Mouse (Mus musculus) forebrain, embryonic 14.5 days (tissue): ENCODE data around the gene Syne2. TPM values are rescaled to one million over a fixed set of nuclear protein-coding genes. Genes with fewer than 3 reads are reported as not detected.

Source experiments
- ATAC-seq: fragments of 200-750 bp; cut with Nextera tagmentation; 2 replicates; pipeline ENCODE4 v1.8.0; 2017; ENCODE audit warnings: mild to moderate bottlenecking, moderate library complexity
- DNase-seq: peaks from one replicate; pipeline ENCODE4 v3.0.0-alpha.2; 2015; ENCODE audit warnings: low spot score
- H3K27ac ChIP-seq: fragments of 300-500 bp; sonication (generic); 2 replicates; pipeline ENCODE4 v1.5.1; 2014; ENCODE audit warnings: low read depth, mild to moderate bottlenecking, control low read depth, low read length, moderate library complexity
- H3K27me3 ChIP-seq: fragments of 300-500 bp; sonication (generic); replicated peaks from 2 replicates; pipeline ENCODE4 v1.6.1; 2014; ENCODE audit warnings: low read length, control low read depth, mixed read lengths; ENCODE audit not compliant: control insufficient read depth, insufficient read depth
- H3K36me3 ChIP-seq: fragments of 300-500 bp; sonication (generic); 2 replicates; pipeline ENCODE4 v1.6.1; 2014; ENCODE audit warnings: low read length, control low read depth; ENCODE audit not compliant: control insufficient read depth, insufficient read depth
- H3K4me1 ChIP-seq: fragments of 300-500 bp; sonication (generic); 2 replicates; pipeline ENCODE4 v1.6.1; 2014; ENCODE audit warnings: antibody characterized with exemption, low read length, control low read depth; ENCODE audit not compliant: control insufficient read depth, insufficient read depth
- H3K4me2 ChIP-seq: fragments of 300-500 bp; sonication (generic); 2 replicates; pipeline ENCODE4 v1.6.1; 2014; ENCODE audit warnings: mild to moderate bottlenecking, control low read depth, low read length
- H3K4me3 ChIP-seq: fragments of 300-500 bp; sonication (generic); 2 replicates; pipeline ENCODE4 v1.5.1; 2014; ENCODE audit warnings: low read depth, low read length, control low read depth
- H3K9ac ChIP-seq: fragments of 300-500 bp; sonication (generic); 2 replicates; pipeline ENCODE4 v1.6.1; 2014; ENCODE audit warnings: mild to moderate bottlenecking, low read length, control low read depth, moderate library complexity
- H3K9me3 ChIP-seq: fragments of 300-500 bp; sonication (generic); replicated peaks from 2 replicates; pipeline ENCODE4 v1.6.1; 2016; ENCODE audit warnings: low read length, control low read depth, mixed read lengths; ENCODE audit not compliant: control insufficient read depth
- WGBS: fragments of 180-500 bp; shearing (Covaris S2); extraction: QIAGEN DNeasy Blood & Tissue Kit; methylation state at CpG from one replicate; pipeline ENCODE4 v1.1.7; 2014; 5-methylcytosine and 5-hydroxymethylcytosine counted together
- polyA plus RNA-seq: library from polyadenylated mRNA; unstranded; fragments of >200 nt; fragmentation: Nextera tagmentation; extraction: Ambion mirVana; gene quantifications from 2 replicates; pipeline ENCODE4 v1.2.1, GENCODE M21; 2014

The Syne2 gene
- polyA plus RNA-seq, 1 experiment from 2014 or later, result 62.0 TPM

DNA sequence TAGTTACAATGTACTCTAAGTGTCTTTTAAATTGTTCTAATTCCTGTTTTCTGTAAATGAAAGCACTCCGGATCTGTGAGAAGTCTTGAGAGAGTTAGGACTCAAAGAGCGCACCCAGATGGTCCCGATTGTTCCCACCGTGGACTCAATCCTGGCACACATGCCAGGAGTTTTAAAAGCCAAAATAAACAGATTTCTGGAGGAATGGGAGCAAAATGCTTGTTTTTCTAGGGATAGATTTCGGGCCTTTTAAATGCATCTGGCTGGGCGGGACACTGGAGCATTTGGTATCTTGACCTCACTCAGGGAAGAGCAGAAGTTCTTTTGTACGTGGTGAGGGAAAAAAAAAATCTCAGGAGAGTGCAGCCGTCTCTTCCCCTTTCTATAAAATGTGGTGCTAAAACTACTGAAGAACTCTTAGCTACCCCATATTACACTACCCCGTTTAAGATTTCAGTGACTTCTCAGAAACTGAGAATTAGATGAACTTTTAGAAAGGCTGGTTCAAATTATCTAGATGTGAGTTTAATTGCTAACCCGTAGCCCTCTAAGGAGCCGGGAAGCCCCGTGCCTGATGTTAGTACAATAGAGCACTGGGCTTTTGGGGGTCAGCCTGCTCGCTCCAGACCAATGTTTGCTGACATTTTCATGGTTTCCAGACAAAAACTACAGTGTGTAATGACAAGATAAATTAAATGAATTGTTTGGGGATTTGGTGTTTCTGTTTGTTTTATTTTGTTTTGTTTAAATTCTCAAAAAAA, 255.3 kb downstream of the Syne2 start:
- WGBS, result 22% methylated on average over 13 of the region's 13 CpGs
- Histone ChIP-seq H3K9me3 (no peaks in the 10 kb centered on the region), H3K27ac (no peak overlapping the region), H3K4me1 (0 out of 2 replicates have a peak, but pooled peaks cover 3% of the 10 kb centered on the region), H3K4me2 (no peak overlapping the region), H3K36me3 (peaks cover 53% of the 10 kb centered on the region), H3K27me3 (no peaks in the 10 kb centered on the region), H3K4me3 (no peak overlapping the region), H3K9ac (no peak overlapping the region)
- ATAC-seq, result no peak
- DNase-seq, result peak; percentile 52

DNA sequence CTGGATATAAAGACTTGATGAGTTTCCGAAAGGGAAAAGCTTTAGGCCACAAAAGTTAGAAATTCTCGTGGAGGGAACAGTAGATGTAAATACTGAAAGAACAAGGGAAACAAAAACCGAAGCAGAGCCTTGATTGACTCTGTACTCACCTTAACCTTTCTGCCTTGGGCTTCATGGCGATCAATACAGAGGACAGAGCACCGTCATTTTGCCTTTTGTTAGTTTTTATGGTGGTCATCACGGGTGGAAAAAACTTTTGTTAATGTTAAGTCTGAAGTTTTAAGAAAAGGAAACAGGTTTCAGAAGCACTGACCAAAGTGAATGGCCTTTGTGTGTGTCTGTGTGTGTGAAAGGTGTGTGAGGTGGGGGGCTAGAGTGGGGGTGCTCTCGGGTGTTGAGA, 256.0 kb downstream of the Syne2 start:
- no peaks in the 10 kb centered on the region for H3K9me3 ChIP-seq
- no peak overlapping the region for H3K4me3 ChIP-seq
- no peaks in the 10 kb centered on the region for H3K27me3 ChIP-seq
- H3K36me3 ChIP-seq, result peaks cover 54% of the 10 kb centered on the region
- H3K4me1 ChIP-seq, result 0 out of 2 replicates have a peak, but pooled peaks cover 3% of the 10 kb centered on the region
- H3K4me2 ChIP-seq, result no peak overlapping the region
- WGBS, result 39% methylated on average over 7 of the region's 7 CpGs
- ATAC-seq (no peak), DNase-seq (no peak)
- H3K27ac ChIP-seq, result no peak overlapping the region
- H3K9ac ChIP-seq, result no peak overlapping the region

GRCm38 (mm10) chr12:76080876-76081556, 263.1 kb downstream of the Syne2 start:
- Histone ChIP-seq H3K36me3 (peaks cover 33% of the 10 kb centered on the region), H3K9ac (peak overlapping the region; percentile 66), H3K27ac (peak overlapping the region; percentile 88), H3K9me3 (no peaks in the 10 kb centered on the region), H3K27me3 (no peaks in the 10 kb centered on the region), H3K4me1 (0 out of 2 replicates have a peak, but pooled peaks cover 4% of the 10 kb centered on the region), H3K4me3 (peak overlapping the region; percentile 33), H3K4me2 (peak overlapping the region; percentile 49)
- 47% methylated on average over 14 of the region's 14 CpGs for WGBS
- DNase-seq (no peak), ATAC-seq (peak; percentile 19; the same call in 1 of the 2 replicates)

DNA sequence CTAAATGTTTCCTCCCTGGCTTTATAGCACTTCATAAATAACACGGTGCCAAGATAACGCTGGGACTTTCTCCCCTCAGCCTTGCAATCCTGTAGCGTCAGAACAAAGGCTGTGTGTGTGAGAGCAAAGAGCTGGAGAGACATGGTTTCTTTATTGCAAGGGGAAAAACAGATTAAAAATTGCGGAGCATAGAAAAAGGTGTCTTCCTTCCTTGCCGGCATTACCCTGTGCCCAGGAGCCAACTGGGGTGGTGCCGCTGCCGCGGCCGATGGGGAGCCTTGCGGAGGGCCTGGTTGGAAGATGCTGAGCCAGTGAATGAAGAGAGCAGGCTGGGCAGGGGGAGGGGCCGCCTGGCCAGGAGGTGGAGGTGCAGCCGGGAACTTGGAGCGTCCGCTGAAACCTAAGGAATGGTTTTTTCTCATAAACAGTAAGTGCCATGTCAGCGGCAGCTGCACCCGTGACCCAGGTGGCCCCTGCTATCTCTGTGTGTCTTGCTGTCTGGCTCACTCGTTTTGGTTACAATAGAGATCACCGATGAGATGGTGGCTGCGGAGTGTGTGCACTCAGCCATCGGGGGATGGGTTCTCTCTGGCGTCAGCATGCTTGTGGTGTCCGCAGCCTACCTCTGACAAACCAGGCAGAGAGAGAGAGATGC, 263.8 kb downstream of the Syne2 start:
- H3K9me3 ChIP-seq, result no peaks in the 10 kb centered on the region
- peak overlapping the region; percentile 33 for H3K4me3 ChIP-seq
- peak overlapping the region; percentile 49 for H3K4me2 ChIP-seq
- DNase-seq (peak; percentile 71), ATAC-seq (peak; percentile 90)
- H3K9ac ChIP-seq, result peak overlapping the region; percentile 66
- peak overlapping the region; percentile 88 for H3K27ac ChIP-seq
- peaks cover 31% of the 10 kb centered on the region for H3K36me3 ChIP-seq
- H3K4me1 ChIP-seq, result 0 out of 2 replicates have a peak, but pooled peaks cover 4% of the 10 kb centered on the region
- H3K27me3 ChIP-seq, result no peaks in the 10 kb centered on the region
- WGBS, result 12% methylated on average over 22 of the region's 22 CpGs

- Histone ChIP-seq H3K4me3 (no peak overlapping the region), H3K36me3 (peaks cover 30% of the 10 kb centered on the region), H3K4me2 (no peak overlapping the region), H3K9me3 (no peaks in the 10 kb centered on the region), H3K27me3 (no peaks in the 10 kb centered on the region), H3K4me1 (0 out of 2 replicates have a peak, but pooled peaks cover 4% of the 10 kb centered on the region), H3K9ac (no peak overlapping the region), H3K27ac (no peak overlapping the region)
- ATAC-seq (no peak), DNase-seq (no peak)
- WGBS, result 91% methylated on average over 9 of the region's 9 CpGs
Measured at GRCm38 (mm10) chr12:76085066-76085465, 267.1 kb downstream of the Syne2 start.

DNA sequence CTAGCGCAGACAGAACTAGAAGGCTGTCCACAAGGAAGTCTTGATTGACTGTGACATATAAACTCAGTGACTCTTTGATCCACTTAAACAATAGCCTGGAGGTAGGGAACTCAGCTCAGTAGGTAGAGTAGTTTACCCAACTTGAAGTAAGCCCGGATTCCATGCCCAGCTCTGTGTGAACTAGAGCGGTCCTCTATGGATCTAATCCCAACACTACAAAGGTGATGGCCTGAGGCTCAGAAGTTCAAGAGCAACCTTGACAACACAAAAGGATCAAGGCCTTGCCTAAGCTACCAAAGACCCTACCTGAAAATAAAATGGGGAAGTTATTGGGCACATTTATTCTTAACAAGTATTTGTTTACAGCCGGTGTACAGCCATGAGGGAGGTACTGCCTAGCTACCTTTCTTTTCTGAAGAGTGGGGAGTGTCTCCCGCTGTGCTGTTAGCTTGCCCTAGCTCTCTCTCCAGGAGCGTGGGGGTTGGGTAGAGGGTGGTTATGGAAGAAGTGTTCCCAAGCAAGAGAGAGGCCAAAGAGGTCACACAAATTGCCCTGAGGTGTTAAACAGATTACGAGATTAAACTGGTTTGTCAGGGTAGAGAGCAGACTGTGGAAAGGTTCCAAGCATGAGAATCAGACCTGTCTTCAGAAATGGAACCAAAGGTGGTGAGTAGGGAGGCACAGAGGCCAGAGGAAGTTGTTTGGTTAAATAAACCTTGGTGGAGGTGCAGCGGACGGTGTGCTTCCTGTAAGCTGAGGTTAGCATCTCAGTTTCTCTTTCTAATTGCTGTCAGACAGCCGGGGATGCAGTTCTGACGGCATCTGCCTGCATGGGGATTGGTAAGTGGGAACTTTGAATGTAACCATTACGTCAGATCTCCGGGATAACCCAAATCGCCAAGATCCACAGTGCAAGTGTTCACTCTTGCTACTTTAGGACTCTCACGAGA, 268.3 kb downstream of the Syne2 start:
- WGBS, result 75% methylated on average over 15 of the region's 15 CpGs
- no peak overlapping the region for H3K4me3 ChIP-seq
- H3K27ac ChIP-seq, result no peak overlapping the region
- H3K27me3 ChIP-seq, result no peaks in the 10 kb centered on the region
- DNase-seq (no peak), ATAC-seq (no peak)
- H3K9ac ChIP-seq, result no peak overlapping the region
- H3K36me3 ChIP-seq, result peaks cover 40% of the 10 kb centered on the region
- no peaks in the 10 kb centered on the region for H3K9me3 ChIP-seq
- 0 out of 2 replicates have a peak, but pooled peaks cover 1% of the 10 kb centered on the region for H3K4me1 ChIP-seq
- no peak overlapping the region for H3K4me2 ChIP-seq

GRCm38 (mm10) chr12:76087025-76087424, 269.1 kb downstream of the Syne2 start:
- Histone ChIP-seq H3K4me3 (no peak overlapping the region), H3K27me3 (no peaks in the 10 kb centered on the region), H3K27ac (no peak overlapping the region), H3K9ac (no peak overlapping the region), H3K4me1 (no peaks in the 10 kb centered on the region), H3K4me2 (no peak overlapping the region), H3K36me3 (peaks cover 42% of the 10 kb centered on the region), H3K9me3 (no peaks in the 10 kb centered on the region)
- ATAC-seq, result no peak
- DNase-seq, result no peak
- 90% methylated on average over 13 of the region's 13 CpGs for WGBS

- Histone ChIP-seq H3K27ac (no peak overlapping the region), H3K9me3 (no peaks in the 10 kb centered on the region), H3K9ac (no peak overlapping the region), H3K4me2 (no peak overlapping the region), H3K36me3 (peaks cover 81% of the 10 kb centered on the region), H3K4me3 (no peak overlapping the region), H3K27me3 (no peaks in the 10 kb centered on the region), H3K4me1 (no peaks in the 10 kb centered on the region)
- 95% methylated on average over 11 of the region's 11 CpGs for WGBS
- ATAC-seq, result no peak
- no peak for DNase-seq
Measured at GRCm38 (mm10) chr12:76092789-76093466, 275.0 kb downstream of the Syne2 start.
